Mouse (Mus musculus): ENCODE data around the gene Aox2.
"Not testable (repeated sequence)": the region's sequence is repeated elsewhere in the genome, so short reads cannot be mapped to it uniquely, and the experiment has no call there.

Aox2 gene

GRCm38 (mm10) chr1:58353238-58353893, 75.2 kb downstream of the Aox2 start:
- no peak for DNase-seq

DNA sequence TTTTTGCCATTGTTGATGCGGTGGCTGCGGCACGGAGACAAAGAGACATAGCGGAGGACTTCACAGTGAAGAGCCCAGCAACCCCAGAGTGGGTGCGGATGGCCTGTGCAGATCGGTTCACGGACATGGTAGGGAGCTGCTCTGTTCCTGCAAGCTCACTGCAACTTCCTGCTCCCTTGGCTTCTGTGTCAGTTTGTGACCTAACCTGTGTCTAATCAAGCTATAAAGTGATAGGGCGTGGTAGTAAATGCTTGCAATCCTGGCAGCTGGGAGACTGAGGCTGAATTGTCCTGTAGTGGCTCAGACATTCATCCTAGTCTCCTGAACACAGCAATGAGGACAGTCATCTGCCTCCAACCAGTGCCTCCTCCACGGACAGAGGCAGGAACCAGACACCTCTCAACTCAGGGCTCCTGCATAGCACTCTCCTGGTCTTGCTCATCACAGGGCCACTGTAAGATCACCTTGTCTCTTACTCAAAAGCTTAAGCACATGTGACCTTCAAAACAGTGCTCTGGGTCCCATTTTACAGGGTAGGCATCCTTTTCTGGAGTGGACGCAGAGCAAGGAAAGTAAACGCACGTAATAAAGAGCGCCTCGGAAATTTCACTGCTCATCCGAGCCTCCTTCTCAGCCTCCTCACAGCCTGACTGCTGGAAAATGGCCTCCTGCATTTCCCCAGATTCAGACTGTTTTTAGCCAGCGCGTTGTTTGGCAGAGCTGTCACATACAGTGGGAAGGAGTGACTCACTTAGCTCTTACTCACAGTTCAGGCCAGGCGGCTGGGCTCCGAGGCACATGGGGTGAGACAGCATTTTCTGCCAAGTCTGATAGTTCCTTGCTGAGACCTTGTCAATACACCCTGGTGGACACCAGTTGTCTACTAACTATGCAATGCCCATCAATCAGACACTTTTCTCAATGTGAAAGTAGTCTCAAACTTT, 81.1 kb downstream of the Aox2 start:
- no peak for DNase-seq

DNA sequence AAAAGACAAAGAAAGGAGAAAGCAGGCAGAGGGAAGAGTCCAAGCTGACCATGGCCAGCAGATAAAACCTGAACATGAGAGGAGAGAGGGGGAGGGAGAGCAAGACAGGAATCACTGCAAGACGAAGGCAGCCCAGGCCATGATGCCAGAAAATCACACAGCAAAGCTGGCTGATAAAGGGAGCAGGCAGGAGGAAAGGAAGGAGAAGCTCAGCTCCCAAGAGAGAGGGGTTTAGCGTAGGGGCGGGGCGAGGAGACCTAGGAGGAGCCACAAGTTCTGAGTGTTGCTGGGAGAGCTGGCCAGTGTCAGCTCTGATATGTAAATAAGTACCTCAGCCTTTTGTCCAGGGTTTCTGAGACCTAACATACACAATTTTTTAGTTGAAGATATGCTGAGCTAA, 84.2 kb downstream of the Aox2 start:
- no peak for DNase-seq

DNA sequence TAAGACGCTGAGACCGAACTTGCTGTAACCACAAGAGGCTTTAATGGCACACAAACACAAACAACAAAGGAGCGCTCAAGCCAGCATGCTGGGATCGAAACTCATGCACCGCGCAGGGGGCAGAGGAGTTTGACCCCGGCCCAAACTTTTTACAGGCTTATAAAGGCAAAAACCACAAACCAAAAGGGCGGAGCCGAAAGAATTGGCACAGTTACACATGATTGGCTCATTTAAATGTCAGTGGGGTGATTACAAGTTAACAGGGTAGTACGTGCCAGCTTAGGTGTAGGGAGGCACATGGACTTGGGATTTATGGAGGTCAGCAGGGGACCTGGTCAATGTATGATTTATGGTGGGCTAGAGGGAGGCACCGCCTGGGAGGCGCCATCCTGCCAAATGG, 86.4 kb downstream of the Aox2 start:
- no peak for DNase-seq

DNA sequence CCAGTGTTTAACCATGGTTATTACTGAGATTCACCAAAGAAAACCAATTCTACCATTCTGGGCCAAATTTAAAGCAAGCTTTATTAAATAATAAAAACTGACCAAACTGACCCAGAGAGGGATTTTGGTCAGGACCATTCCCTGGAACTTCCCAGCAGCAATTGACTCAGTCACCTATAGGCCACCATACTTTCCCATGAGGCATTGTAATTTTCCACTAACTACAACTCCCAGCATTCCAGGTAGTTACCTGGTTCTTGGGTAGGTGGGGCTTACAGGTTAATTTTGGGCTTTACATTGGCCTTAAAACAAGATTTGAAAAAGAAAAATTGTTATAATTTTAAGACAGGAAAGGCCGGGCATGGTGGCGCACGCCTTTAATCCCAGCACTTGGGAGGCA, 87.7 kb downstream of the Aox2 start:
- DNase-seq = no peak

DNA sequence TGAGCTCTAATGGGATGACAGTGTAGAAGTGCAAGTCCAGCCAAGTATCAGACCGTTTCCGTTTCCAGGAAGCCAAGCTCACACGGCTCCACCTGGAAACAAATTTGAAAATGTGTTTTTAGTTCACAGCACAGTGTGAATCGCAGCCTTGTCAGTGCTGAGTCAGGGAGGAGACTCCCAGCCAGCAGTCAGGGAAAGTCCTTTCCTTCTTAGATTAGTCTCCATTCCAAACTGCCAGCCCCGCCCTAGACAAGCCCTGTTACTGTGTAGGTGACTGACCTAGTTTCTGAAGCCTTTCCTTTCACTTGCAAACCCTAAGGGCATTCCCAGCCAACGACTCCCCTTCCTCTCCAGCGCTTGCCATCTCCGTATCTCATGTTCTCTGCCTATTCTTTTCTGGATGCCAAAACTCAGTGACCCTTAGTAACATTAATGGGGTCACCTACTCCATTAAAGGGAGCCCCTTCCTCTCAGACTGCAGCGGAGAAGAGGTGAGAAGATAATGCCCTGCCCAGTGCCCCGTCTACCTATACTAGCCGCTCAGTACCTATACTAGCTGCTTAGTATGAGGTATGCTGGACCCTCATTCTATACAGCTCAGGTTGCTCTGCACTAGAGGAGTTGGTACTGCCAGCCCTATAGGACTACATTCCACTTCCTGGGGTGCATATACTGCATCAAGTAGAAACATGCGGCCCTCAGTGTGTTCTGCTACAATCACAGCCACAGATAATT, 88.8 kb downstream of the Aox2 start:
- no peak for DNase-seq

DNA sequence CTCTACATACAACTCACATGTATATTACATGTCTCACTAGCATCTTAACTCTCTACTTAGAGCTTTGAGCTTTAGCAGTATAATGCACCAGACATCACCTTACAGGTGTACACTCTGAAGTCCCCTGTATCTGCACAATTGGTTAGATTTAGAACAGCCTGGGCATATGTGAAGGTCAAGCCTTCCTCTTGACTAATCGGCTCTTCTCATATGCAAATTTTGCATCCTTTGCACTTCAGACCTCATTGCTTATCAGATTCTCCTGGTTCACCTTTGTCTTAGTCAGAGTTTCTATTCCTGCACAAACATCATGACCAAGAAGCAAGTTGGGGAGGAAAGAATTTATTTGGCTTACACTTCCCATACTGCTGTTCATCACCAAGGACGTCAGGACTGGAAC, 91.6 kb downstream of the Aox2 start:
- DNase-seq = no peak

GRCm38 (mm10) chr1:58374266-58374665, 96.1 kb downstream of the Aox2 start:
- DNase-seq = not testable (repeated sequence)

- no peak for DNase-seq
Observed at GRCm38 (mm10) chr1:58375574-58376147, 97.5 kb downstream of the Aox2 start.

DNA sequence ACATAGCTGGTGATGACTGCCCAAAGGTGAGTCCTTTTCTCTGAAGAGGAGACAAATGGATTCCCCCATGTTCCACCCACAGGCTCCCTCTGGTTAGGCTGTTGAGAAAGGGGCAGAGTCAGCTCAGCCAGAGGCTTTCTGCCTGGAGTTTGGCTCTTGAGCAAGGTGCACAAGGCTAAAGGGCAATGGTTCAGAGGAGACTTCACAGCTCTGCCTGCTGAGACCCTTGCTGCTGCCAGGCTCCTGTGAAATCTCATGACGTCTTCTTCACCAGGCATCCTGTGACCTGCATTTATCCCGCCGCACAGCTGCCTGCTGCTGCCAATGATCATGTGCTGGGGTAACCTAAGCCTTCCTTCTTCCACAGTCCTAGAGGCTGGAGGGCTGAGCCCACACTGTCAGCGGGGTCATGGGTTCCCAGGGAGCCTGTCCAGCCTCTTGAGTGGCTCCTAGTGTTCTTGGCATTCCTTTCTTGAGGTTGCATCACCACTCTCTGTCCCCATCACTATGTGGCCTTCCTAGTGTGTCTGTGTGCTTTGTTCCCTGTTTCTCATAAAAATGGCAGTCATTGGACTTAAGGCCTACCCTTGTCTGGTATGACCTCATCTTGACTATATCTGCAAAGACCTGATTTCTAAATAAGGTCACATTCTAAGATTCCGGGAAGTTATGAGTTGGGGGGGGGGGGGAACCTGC, 104.6 kb downstream of the Aox2 start:
- no peak for DNase-seq

DNA sequence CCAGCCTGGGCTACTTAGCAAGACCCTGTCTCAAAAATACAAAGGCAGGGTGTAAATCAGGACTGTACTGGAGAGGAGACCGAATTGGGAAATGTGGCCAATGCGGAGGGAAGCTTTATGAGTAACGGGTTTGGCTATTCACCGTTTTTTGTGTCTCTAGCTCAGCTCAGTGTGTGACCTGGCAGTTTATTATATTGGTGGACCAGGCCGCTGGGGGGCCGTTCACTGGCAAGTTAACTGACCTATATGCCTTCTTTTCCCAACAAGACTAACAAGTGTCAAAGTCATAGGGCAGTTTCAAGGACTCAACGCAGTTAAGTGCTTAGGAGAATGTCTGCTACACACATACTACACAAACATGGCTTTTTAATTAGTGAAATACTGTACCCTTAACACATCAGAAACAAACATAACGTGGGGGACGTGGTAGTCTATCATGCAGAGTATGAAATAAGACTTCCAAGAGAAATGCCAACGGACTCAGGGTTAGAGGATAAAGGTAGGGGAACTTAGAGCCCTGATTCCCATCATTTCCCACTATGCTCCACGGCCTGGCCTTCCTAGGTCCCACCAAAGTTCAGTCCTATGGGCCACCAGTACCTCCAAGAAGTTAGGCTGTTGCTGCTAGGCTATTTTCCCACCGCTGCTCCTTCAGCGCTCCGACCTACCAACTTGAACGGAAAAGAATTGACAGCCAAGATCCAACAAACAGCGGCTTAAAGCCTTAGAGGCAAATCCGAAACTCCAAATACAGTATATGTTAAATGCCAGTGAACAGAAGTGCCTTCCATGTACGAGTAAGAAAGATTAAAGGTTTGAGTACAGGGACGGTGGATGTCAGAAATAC, 113.5 kb downstream of the Aox2 start:
- no peak for DNase-seq

- no peak for DNase-seq
Observed at GRCm38 (mm10) chr1:58392268-58392651, 114.1 kb downstream of the Aox2 start.

- DNase-seq = peak; percentile 97
Observed at GRCm38 (mm10) chr1:58392652-58393283, 114.6 kb downstream of the Aox2 start, which contains the start of gene Bzw1. Gene Bzw1 (plus strand): TSS chr1:58392898.

- peak; percentile 62 for DNase-seq
Observed at GRCm38 (mm10) chr1:58393284-58394195, 115.4 kb downstream of the Aox2 start.

DNA sequence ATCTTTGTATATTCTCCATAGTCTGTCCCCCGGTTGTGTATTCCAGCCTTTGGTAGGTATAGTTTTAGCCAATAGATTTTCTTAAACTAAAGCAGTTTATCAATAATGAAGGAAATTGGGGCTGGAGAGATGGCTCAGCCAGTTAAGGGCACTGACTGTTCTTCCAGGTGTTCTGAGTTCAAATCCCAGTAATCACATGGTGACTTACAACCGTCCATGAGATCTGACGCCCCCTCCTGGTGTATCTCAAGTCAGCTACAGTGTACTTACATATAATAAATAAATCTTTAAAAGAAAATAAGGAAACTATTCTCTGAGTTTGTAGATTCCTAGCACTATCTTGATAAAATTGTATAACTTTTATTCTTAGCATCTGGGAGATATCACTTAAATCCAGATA, 117.2 kb downstream of the Aox2 start:
- DNase-seq = no peak

GRCm38 (mm10) chr1:58396179-58396578, 118.1 kb downstream of the Aox2 start:
- DNase-seq = no peak

- no peak for DNase-seq
Observed at GRCm38 (mm10) chr1:58397731-58398130, 119.6 kb downstream of the Aox2 start.

DNA sequence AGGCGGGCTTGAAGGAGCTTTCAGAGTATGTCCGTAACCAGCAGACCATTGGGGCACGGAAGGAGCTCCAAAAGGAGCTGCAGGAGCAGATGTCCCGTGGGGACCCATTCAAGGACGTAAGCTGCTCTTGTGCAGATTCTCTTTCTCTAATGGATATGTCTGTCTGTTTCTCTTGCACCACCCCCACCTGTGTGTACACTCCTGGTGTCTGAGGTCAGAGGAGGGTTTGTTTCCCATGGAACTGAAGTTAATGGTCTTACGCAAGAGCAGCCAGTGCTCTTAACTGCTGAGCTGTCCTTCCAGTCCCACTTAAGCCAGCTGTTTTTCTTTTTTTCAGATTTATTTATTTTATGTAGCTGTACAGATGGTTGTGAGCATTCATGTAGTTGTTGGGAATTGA, 123.3 kb downstream of the Aox2 start:
- no peak for DNase-seq

DNA sequence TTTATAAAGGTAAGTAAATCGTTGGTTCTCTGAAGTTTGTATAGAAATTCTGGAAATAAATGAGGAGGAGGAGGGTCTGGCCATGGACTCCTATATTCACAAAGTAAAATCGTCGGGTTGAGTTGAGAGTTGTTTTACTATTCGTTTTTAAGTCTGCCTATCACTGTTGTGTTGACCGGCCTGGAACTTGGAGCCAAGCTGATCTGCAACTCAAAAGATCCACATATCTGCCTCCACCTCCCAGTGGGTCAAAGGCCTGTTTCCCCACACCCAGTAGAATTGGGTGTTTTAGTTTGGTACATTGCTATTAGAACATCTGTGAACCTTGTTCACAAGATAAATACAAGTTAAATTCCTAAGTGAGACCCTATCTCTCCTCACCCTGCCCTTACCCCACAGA, 125.6 kb downstream of the Aox2 start:
- DNase-seq = no peak

DNA sequence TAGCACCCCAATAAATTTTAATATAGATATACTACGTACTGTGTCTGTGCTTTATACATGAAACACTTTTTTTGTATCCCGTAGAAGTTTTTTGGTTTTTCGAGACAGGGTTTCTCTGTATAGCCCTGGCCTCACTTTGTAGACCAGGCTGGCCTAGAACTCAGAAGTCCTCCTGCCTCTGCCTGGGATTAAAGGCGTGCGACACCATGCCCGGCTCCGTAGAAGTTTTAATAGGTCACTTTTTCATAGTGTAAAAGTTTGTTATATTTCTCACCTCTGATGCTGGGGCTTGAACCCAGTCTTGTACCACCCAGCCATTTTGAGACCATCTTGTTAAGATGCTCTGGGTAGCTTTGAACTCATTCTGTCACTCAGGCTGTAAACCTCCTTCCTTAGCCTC, 129.2 kb downstream of the Aox2 start:
- DNase-seq = no peak
